Mouse (Mus musculus): Measurements from ENCODE around the gene Snx10.
A peak's percentile ranks its signal among the peaks of the same experiment; 100 is the strongest.

The Snx10 gene

DNA sequence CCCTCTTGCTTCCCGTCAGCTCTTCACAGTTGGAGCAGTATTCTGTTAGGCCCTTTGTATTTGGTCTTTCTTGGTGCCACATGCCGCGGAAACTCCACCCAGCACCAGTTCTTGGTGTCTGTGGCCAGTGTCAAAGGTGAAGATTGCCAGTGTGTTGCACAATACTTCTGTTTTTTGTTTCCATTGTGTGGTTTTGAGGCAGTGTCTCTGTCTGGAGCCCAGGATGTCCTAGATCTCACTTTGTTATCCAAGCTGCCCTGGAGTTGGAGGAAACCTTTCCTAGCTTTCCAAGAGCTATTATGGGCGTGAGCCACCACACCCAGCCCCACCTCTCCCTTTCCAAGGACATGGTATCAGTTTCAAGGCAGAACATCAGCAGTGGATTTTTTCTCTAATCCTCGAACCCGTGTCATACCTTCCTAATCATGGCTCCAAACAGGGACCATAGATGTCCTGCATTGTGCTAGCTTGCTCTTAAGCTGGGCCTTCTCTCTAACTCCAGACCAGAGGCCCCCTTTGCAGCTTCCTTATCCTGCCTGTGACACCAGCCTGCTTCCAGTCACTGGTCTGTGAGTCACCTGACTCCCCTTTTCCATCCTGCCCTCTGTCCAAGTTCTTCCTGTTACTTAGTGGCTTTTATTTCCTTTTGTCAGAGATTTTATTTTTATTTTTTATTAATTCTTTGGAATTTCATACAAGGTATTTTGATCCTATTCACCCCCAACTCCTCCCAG lies 9.9 kb downstream of the Snx10 start:
- no peak for DNase-seq (ENCODE audit: low spot score in 2 of 2)

DNA sequence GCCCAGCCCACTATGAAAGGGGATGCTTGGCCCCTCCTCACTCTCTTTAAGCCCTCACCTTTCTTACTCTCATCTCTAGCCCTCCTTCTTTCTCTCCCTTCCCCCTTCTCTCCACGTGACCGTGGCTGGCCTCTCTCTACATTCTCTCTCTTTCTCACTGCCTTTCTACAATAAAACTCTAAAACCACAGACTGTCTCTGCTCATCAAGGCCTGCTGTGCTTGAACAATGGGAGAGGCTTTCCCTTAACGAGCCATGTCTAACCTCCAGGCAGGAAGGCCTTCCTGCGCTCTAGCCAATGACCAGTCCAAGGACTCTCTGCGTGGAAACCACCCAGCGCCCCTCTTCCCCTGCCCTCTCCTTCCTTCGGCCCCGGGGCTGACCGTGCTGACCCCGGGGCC lies 11.9 kb downstream of the Snx10 start:
- DNase-seq (ENCODE audit: low spot score in 2 of 2) = no peak

DNA sequence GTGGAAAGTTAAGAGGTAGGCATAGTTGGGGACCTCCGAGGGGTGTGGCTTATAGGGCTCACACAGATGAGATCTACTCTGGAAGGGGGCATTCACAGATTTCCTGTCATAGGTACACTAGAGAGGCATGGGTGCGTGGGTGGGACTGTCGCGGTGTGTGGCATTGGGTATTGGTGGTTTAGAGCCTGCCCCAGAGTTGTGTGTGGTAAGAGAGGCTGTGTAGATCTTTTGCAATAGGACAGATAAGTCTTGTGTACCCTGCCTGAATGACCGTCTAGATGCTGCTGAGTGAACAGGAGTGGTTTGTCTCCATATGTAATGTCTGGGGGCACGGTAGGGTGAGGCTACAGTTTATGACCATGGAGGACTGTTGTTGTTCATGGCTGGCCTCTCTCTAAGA lies 16.8 kb downstream of the Snx10 start:
- no peak for DNase-seq (ENCODE audit: low spot score in 2 of 2)

DNA sequence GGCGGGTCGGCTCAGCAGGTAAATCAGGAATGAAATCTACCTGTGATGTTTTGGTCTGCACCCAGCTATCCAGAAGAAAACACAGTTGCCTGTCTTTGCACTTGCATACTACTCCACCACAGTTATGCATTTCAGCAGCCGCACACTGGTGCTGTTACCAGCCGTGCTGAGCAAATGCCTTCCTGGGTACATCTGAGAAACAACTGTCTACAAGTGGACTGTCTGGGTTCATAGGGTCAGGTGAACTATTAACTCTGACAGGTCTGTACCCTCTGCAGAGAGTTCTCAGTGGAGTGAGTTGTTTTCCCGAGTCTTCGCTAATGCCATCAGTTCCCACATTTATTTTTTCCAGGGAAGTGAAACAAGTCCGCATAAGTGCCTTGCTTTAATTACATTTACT lies 17.7 kb downstream of the Snx10 start:
- no peak for DNase-seq (ENCODE audit: low spot score in 2 of 2)

DNA sequence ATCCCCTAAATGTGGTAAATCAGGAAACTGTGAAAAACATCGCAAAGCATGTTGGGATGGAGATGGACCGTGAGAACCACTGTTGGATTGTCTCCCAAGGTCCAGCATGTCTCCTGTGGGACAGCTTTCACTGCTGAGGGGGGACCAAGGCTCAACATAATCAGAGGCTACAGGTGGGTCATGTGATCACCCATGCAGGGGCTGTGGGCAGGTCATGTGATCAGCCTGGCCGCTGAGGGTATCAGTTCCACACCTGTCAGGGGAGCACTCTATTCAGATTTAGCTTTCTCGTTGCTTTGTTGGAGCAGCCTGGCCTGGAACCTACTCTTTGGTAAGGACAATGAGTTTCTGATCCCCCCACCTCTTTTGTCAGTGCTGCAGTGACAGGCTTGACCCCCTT lies 18.4 kb downstream of the Snx10 start:
- DNase-seq (ENCODE audit: low spot score in 2 of 2) = no peak

DNA sequence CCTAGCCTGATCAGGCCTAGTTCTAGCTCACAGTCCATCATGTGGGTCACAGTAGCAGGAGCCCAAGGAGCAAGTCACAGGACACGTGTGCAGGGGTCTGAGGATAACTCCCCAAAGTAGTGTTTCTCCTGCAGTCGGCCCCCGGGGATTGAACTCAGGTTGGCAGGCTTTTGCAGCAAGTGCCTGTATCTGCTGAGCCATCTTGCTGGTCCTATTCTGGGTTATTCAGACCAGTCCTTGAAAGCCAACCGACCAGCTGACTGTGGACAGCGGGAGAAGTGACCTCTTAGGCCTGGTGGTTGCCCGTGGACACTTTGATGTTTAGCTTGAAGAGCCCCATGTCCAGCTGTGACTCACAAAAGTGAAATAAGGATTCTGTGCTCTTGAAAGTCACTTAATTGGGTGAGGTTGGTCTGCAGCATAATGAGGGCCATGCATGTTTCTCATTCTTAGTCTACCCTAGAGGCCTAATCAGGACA lies 20.0 kb downstream of the Snx10 start:
- DNase-seq (ENCODE audit: low spot score in 2 of 2) = no peak

DNA sequence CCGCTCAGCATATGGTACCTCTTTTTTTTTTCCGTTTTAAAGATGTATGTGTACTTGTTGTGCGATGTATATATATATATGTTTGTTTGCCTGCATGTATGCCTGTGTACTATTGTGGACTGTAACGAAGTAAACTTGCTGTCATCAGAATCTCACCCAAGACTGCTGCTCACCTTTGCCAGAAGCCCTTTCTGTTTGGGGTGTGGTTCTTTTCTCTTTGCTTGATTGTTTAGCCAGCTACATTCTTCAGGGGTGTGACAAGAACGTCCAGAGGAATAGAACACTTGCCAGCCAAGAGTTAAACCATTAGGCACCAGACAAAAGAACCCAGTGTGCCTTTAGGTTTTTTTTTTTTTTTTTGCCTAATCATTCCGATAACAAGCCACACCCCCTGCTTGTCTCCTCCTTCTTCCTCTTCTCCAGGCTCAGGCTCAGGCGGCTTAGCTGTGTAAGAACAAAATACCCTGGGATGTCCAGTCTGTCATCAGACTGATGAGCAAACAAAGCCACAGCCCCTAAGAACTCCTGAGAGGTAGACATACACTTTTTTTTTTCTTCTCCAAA lies 20.5 kb downstream of the Snx10 start:
- DNase-seq (ENCODE audit: low spot score in 2 of 2) = no peak

DNA sequence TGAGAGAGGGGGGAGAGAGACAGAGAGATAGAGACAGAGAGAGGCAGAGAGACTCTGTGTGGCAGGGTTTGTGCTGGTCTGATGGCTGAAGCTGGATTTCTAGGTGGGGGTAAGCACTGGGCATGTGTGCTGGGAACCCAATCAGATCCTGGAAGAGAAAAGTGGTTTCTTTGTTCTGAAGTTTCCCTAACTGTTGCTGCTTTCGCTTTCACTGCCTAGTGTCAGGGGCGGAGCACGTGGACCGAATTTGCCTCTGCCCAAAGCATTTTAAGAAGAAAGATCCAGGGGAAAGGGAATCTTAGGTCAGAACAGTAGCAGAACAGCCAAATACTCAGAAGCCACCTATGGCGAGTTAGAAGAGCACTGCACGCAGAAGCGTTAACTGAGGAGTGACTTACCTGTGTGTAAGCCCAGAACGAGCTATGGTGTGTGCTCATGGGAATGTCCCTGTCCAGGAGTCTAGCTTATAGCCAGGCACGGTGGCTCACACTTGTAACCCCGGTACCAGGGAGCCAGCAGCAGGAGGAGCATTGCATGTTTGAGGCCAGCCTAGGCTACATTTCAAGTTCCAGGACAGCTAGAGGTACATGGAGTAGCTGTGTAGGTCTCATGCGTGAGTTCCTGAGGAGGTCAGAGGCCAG lies 21.6 kb downstream of the Snx10 start:
- peak in 1 of 2 experiments; percentile 24 for DNase-seq (ENCODE audit: low spot score in 2 of 2)

DNA sequence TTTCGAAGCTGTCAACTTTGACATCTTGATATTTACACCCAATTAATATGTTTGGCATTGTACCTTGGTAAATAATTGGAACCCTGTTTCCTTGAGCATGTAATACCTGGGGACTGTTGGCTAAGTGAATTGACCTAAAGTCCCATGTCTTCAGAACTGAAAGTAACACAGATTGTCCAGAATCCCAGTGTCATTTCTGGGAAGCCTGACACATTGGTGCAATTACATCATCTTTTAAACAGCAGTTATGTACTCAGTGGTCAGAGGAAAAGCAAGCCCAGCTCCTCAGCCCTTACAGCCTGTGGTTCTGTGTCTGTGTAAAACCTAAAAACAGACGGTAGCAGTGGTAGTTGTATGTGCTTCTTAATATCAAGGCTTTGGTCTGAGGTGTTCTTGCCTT lies 22.4 kb downstream of the Snx10 start:
- DNase-seq (ENCODE audit: low spot score in 2 of 2) = no peak

DNA sequence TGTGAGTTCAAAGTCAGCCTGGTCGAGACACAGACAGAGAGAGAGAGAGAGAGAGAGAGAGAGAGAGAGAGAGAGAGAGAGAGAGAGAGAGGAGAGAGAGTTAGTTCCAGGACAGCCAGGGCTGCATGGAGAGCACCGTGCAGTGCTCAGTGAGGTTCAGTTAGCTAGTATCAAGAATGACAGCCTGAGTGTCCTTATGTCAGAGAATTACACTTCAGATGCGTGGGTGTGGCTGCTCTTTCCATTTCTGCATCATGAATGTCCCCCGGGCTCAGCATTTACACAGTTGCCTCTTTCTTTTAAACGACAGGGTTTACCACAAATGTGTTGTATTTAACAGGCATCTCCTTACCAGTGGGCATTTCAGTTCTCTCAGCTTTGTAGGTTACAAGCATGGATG lies 25.1 kb downstream of the Snx10 start:
- no peak for DNase-seq (ENCODE audit: low spot score in 2 of 2)

DNA sequence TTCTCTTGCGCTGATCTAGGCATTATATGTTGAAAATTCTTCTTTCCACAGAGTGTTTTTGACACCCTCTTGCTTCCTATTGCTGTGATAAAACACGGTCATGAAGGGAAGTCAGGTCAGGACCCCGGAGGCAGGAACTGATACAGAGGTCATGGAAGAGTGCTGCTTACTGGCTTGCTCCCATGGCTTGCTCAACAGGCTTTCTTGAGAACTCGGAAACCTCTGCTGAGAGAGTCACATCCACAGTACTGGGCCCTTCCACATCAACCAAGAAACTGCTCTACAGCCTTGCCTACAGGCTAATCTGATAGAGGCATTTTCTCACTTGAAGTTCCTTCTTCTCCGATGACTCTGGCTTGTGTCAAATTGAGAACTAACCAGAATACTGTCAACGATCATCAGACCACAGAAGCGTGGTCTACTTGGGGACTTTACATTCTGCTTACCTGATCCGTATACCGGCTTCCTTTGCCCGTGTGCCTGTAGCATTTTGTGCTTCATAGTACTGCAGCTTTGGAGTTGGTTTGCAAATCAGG lies 27.6 kb downstream of the Snx10 start:
- DNase-seq (ENCODE audit: low spot score in 2 of 2) = no peak

DNA sequence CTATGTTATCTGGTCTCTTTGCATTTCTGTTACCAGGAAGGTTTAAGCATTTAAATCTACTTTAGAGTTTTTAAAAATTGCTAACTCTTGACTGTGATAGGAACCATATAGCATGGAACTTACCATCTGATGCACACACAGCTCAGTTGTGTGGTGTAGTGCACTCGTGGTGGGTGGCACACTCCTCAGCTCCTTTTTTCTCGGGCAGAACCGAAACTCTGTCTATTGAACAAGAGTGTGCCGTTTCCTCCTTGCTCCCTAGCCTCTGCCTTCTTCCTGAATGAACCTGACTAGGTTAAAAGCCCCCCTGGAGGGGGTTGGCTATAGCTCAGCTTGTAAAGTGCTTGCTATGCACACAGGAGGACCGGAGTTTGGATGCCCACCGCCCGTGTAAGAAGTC lies 32.9 kb downstream of the Snx10 start:
- DNase-seq (ENCODE audit: low spot score in 2 of 2) = no peak

DNA sequence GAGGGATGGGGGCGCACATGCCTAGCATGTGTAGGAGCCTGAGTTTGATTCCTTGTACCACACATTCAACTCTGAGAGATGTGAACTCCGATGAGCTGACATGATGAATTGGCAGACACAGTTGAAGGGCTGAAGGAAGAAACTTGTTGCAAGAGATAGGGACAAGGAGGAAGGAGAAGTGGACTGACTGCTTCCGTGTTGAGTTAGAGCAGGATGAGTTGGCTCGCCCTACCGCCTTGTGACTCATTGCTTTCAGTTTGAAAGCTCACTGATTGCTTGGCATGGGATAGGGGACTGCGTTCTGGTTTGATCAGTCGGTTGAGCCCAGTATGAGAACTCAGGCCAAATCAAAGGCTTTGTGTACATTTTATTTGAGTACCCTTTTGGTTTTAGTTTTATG lies 34.6 kb downstream of the Snx10 start:
- DNase-seq (ENCODE audit: low spot score in 2 of 2) = no peak

DNA sequence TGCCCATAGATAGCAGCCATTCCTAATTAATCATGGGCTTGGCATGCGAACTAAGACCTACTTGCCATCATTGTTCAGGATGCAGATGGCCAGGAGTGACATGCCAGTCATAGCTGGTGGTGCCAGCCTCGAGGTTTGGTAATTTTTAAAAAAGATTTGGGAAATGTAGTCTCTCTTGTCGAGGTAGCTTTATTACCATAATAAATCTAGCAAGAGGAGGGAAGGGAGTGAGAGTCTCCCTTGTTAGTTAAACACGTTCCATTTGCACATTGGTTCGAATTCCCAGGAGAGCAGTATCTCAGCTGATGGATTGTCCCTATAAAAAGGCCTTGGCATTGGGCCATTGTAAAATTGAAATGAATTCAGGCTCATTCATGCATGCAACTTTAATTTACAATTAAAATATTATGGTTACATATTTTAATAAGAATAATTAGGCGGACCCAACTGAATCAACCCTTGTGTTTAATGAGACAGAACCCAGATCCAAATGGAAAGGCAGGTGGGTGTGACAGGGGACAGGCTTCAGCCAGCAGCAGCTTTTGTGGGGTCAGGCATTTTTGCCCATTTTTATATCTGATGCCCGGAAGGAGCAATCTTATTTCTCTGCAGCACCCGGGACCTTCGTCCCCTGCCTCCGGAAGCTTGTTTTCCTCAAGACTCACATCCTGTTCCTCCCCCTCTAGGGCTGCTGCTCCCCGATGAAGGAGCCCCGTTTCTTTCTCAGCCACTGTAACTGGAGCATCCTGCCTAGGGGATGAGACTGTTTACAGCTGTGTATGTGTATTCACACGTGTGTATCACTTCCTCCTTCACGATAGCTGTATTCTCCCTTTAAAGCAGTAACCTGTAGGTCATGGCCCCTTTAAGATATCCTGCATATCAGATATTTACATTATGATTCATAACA lies 43.3 kb downstream of the Snx10 start:
- no peak for DNase-seq (ENCODE audit: low spot score in 2 of 2)

DNA sequence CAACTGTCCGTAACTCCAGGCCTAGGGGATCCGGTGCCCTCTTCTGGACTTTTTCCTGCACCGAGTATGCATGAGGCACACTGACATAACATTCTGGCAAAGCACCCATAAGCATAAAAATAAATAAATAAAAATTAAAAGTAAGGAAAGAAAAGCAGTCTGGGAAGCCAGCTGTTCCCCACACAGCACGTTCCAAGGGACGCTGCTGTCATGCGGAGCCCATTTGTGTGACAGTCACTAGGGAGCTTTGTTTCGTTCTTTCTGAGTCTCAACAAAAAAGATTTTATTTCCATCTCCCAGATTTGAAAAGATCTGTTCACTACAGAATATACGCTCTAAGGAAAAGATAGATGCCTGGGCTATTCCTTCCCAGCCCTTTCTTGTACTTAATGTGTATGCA lies 45.4 kb downstream of the Snx10 start:
- no peak for DNase-seq (ENCODE audit: low spot score in 2 of 2)

DNA sequence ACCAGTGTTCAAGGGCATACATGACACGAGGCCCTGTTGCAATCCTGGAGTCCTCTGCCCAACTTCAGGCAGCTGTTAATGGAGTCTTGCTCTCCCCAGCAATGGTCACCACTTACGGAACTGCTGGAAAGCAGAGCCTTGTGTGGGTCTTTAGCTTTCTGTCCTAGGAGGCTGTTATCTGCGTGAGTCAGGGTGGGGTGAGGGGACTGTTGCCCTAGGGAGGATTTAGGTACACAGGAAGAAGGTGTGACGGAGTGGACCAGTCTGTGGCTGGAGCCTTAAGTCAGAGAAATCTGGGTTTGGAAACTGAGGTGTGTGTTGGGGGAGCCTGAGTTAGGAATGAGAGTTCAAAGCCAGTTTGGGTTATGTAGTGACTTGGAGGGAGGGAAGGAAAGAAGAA lies 49.4 kb downstream of the Snx10 start:
- no peak for DNase-seq (ENCODE audit: low spot score in 2 of 2)

DNA sequence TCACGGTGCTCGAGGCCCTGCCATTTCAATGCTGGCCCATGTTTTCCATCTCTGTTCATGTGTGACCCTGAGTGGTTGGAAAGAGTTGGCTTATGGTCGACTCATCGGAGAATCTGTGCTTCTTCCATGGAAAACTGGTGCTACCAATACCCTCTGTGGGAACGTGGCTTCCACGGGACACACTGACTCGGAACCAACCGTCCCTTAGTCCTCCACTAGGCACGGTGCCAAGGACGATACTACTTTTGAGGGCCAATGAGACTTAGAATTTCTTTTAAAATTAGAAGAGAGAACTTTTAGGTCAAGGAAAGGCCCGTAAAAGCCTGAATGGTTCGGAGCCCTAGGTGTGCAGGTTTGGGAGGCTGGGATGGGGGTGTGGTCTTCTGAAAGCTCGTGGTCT lies 50.4 kb downstream of the Snx10 start:
- no peak for DNase-seq (ENCODE audit: low spot score in 2 of 2)

DNA sequence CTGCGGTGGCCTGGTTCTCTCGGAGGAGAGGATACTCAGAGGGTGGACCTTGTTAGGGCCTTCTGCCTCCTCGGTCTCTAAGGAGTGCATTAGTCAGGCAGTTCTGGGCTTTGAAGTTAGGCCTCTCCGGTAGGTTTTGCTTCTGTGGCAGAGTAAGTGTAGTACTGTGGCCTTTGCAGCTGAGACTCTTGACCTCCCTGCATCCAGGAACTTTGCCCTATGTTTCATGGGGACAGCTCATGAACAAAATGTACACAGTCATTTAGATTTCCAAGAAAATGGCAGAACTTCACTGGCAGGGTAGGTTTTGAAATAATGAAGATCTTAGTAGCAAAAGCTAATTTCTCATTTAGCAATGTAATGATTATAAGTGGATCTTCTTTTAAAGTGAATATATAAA lies 54.7 kb downstream of the Snx10 start:
- no peak for DNase-seq (ENCODE audit: low spot score in 2 of 2)

DNA sequence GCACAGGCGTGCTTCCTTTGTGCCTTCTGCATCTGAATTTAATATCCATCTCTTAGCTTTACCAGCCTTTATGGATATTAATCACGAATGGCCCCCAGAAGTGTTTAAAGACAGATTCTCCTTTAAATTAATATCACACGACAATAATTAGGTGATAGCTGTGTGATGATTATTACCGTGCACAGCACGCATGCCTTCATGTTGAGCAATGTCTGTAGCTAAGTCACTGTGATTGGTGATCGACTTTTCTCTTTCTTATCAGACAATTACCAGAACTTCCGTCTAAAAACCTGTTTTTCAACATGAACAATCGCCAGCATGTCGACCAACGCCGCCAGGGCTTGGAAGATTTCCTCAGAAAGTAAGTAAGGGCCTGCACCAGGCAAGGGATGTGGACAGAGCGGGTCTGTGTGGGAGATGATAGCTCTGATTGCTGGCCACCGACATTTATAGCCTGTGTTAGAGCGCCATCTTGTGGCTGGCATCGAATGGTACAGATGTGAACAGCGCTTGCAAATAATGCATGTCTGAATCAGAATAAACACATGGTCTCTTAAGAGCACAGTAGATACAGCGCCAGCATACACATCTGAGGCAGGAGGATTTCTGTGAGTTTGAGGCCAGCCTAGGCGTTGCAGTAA lies 56.5 kb downstream of the Snx10 start:
- DNase-seq (ENCODE audit: low spot score in 2 of 2) = peak in 1 of 2 experiments; percentile 83

DNA sequence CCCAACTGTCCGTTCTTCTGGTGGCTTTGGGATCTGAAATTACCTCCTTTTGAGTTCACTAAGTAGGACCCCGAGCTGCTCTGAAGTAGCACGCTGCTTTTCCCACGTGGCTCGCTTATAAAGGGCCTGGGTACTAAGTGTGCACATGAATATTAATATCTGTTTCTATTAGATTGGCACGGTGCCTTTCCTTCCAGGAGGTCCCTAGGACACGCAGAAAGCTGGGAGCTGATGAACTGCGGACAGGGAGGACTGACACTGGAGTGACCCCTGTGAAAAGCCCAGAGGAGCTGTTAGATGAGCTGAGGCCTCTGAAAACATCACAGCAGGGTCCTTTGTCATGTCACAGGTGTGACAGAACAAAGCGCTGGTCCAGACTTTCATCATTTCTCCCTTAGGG lies 57.7 kb downstream of the Snx10 start:
- no peak for DNase-seq (ENCODE audit: low spot score in 2 of 2)

DNA sequence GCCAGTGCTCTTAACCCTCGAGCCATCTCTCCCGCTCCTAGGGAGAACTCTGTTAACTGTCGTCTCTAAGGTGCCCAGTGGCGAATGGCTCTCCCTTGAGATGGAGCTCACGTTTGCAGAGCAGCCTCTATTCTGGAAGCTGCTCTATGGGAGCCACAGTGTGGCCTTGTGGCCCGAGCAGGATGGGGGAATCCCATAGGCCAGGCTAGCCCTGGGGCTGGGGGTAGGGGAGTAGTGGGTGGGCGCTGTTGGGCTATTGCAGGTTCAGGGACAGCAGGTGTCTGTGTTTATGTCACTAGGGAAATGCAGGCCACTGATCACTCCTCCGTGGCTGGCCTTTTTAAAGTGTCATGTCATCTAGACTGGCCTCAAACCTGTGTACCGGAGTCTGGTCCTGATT lies 58.4 kb downstream of the Snx10 start:
- DNase-seq (ENCODE audit: low spot score in 2 of 2) = no peak
